Mouse (Mus musculus): Measurements from ENCODE around the gene Zfp385c. TPM values are rescaled to one million over a fixed set of nuclear protein-coding genes. Genes with fewer than 3 reads are reported as not detected.

Zfp385c gene
- total and polyA plus RNA-seq, 3 experiments: 0.11 TPM; not detected in 2

DNA sequence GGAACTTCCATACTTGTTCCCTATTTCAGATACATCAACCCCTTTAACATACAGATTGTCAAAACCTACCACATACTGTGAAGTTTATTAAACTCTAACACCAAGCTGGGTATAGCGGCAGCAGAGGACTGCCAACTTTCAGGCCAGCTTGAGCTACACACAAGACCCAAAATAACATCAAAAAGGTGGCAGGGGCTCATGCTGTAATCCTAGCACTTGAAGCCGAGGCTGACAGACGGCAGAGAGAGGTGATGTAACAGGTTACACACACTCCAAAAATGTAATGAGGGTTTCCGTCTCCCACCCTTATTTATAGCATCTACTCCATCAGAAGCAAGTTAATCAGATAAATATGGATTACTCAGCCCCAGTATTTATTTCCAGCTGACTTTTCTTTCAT lies 96.7 kb downstream of the Zfp385c start:
- ATAC-seq (ENCODE audit: extremely low read depth, insufficient number of reproducible peaks, low FRiP score, poor library complexity, severe bottlenecking) (no peak), DNase-seq (ENCODE audit: low spot score) (no peak)
- H3K4me3 ChIP-seq (ENCODE audit: low read depth, low read length): no peak overlapping the region
- peaks cover 100% of the 10 kb centered on the region for H3K36me3 ChIP-seq (replicated peaks)
- TF ChIP-seq TAL1 (conservative IDR thresholded peaks at IDR 0.05; ENCODE audit: low read depth, low read length) (no peak), GATA1 (IDR thresholded peaks at IDR 0.05; ENCODE audit: borderline replicate concordance, low read length) (no peak), POLR2AphosphoS5 (IDR thresholded peaks at IDR 0.05; ENCODE audit: insufficient replicate concordance, low read depth, low read length) (no peak), GATA2 (IDR thresholded peaks at IDR 0.05; ENCODE audit: borderline replicate concordance, low read depth, low read length) (no peak)
- H3K9me3 ChIP-seq (replicated peaks): no peaks in the 10 kb centered on the region
- H3K4me1 ChIP-seq (ENCODE audit: insufficient read depth, low read depth, low read length): no peaks in the 10 kb centered on the region
- no peaks in the 10 kb centered on the region for H3K27me3 ChIP-seq (ENCODE audit: insufficient read depth, low read length)

DNA sequence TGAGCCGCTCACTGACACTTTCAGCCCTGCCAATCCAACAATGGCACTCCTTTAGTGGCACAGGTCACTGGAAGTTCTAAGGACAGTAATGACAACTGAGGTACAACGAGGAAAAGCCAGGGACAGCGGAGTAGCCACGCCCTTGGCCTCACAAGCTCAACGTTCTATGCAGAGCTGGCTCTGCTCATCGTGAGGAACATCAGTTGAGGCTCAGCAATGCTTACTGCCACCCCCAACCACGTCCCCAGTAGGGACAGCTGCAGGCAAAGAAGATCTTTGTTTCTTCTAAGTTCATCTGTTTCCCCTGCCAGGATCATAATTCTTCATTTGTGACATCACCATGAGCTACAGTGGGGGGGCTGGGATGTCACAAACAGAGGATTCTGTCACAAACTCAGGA lies 97.6 kb downstream of the Zfp385c start:
- H3K27me3 ChIP-seq (ENCODE audit: insufficient read depth, low read length): no peaks in the 10 kb centered on the region
- DNase-seq (ENCODE audit: low spot score): no peak
- no peaks in the 10 kb centered on the region for H3K9me3 ChIP-seq (replicated peaks)
- no peak for ATAC-seq (ENCODE audit: extremely low read depth, insufficient number of reproducible peaks, low FRiP score, poor library complexity, severe bottlenecking)
- H3K4me1 ChIP-seq (ENCODE audit: insufficient read depth, low read depth, low read length): no peaks in the 10 kb centered on the region
- no peak overlapping the region for H3K4me3 ChIP-seq (ENCODE audit: low read depth, low read length)
- H3K36me3 ChIP-seq (replicated peaks): peaks cover 100% of the 10 kb centered on the region
- TF ChIP-seq GATA2 (IDR thresholded peaks at IDR 0.05; ENCODE audit: borderline replicate concordance, low read depth, low read length) (no peak), TAL1 (conservative IDR thresholded peaks at IDR 0.05; ENCODE audit: low read depth, low read length) (no peak), POLR2AphosphoS5 (IDR thresholded peaks at IDR 0.05; ENCODE audit: insufficient replicate concordance, low read depth, low read length) (no peak), CTCF (IDR thresholded peaks at IDR 0.05; ENCODE audit: low read depth, low read length) (no peak), GATA1 (IDR thresholded peaks at IDR 0.05; ENCODE audit: borderline replicate concordance, low read length) (no peak)

DNA sequence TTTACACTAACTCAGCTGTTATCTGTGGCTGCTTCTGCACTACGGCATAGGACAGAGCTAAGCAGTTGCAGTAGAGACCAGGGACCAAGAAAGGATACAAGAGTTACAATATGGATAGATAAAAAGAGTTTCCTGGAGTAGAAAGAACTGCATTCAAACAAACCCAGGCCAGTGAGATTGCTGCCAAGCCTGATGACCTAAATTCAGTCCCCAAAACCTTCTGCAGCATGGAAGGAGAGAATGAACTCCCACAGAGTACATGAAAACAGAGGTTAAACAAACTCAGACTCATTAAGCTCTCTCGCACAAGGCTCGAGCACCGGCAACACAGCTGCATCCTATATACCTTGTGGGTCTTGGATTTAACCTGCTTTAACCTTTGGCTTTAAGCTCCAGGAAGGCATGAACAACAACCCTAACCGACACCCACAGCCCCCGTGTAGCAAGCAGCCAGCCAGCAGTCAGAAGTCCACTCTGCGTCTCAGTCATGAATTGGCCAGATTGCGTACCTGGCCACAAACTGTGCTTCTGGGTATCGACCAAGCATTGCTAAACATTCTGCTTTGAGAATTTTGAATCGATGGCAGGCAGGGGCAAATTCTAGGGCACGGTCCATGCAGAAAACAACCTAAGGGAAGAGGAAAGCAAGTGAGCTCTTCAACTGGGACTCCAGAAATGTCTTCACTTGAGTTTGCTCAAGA lies 99.8 kb downstream of the Zfp385c start:
- Histone ChIP-seq H3K4me3 (ENCODE audit: low read depth, low read length) (no peak overlapping the region), H3K36me3 (replicated peaks) (peaks cover 100% of the 10 kb centered on the region), H3K4me1 (ENCODE audit: insufficient read depth, low read depth, low read length) (no peaks in the 10 kb centered on the region), H3K9me3 (replicated peaks) (no peaks in the 10 kb centered on the region), H3K27me3 (ENCODE audit: insufficient read depth, low read length) (no peaks in the 10 kb centered on the region)
- DNase-seq (ENCODE audit: low spot score) (no peak), ATAC-seq (ENCODE audit: extremely low read depth, insufficient number of reproducible peaks, low FRiP score, poor library complexity, severe bottlenecking) (no peak)
- TF ChIP-seq GATA2 (IDR thresholded peaks at IDR 0.05; ENCODE audit: borderline replicate concordance, low read depth, low read length) (no peak), TAL1 (conservative IDR thresholded peaks at IDR 0.05; ENCODE audit: low read depth, low read length) (no peak), POLR2AphosphoS5 (IDR thresholded peaks at IDR 0.05; ENCODE audit: insufficient replicate concordance, low read depth, low read length) (no peak), CTCF (IDR thresholded peaks at IDR 0.05; ENCODE audit: low read depth, low read length) (no peak), GATA1 (IDR thresholded peaks at IDR 0.05; ENCODE audit: borderline replicate concordance, low read length) (no peak)

DNA sequence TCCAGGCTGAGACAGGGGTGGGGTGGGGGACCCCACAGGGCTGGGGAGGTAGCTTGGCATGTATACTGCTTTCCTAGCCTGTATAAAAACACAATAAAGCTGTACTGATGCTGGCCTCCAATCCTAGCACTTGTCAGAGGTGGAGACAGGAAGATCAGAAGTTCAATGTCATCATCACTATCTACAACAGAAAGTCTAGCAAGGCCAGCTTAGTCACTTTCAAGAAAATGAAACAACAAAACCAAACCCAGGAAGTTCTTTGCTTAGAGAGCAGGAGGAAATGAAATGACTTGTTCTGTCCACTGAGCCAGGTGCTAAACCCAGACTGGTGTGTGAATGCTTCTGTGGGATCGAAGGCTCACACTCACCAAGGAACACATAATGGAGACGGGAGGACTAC lies 103.8 kb downstream of the Zfp385c start:
- DNase-seq (ENCODE audit: low spot score) (no peak), ATAC-seq (ENCODE audit: extremely low read depth, insufficient number of reproducible peaks, low FRiP score, poor library complexity, severe bottlenecking) (no peak)
- H3K27me3 ChIP-seq (ENCODE audit: insufficient read depth, low read length): no peaks in the 10 kb centered on the region
- TF ChIP-seq GATA2 (IDR thresholded peaks at IDR 0.05; ENCODE audit: borderline replicate concordance, low read depth, low read length) (no peak), POLR2AphosphoS5 (IDR thresholded peaks at IDR 0.05; ENCODE audit: insufficient replicate concordance, low read depth, low read length) (no peak), TAL1 (conservative IDR thresholded peaks at IDR 0.05; ENCODE audit: low read depth, low read length) (no peak), CTCF (IDR thresholded peaks at IDR 0.05; ENCODE audit: low read depth, low read length) (no peak), GATA1 (IDR thresholded peaks at IDR 0.05; ENCODE audit: borderline replicate concordance, low read length) (no peak)
- peaks cover 100% of the 10 kb centered on the region for H3K36me3 ChIP-seq (replicated peaks)
- H3K4me1 ChIP-seq (ENCODE audit: insufficient read depth, low read depth, low read length): no peaks in the 10 kb centered on the region
- H3K4me3 ChIP-seq (ENCODE audit: low read depth, low read length): no peak overlapping the region
- no peaks in the 10 kb centered on the region for H3K9me3 ChIP-seq (replicated peaks)

DNA sequence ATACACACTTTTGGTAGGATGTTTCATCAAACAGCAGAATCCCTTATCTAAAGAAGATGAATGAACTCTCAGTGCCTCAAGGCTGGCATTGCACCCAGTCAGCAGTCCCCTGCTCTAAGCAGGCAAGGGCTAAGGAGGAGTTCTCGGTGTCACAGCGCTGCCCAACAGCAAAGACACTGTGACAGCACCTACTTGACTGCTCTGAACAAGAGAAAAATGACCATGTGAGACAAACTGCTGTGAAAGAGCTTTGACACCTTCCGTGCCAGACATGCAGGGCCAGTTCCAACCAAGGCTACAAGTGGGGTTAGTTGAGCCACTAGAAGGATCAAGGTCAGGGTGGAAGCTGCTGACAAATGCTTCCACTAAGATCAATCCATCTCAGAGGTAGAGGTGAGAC lies 107.1 kb downstream of the Zfp385c start:
- ATAC-seq (ENCODE audit: extremely low read depth, insufficient number of reproducible peaks, low FRiP score, poor library complexity, severe bottlenecking) (no peak), DNase-seq (ENCODE audit: low spot score) (no peak)
- H3K4me3 ChIP-seq (ENCODE audit: low read depth, low read length): no peak overlapping the region
- H3K9me3 ChIP-seq (replicated peaks): no peaks in the 10 kb centered on the region
- TF ChIP-seq GATA2 (IDR thresholded peaks at IDR 0.05; ENCODE audit: borderline replicate concordance, low read depth, low read length) (no peak), TAL1 (conservative IDR thresholded peaks at IDR 0.05; ENCODE audit: low read depth, low read length) (no peak), CTCF (IDR thresholded peaks at IDR 0.05; ENCODE audit: low read depth, low read length) (no peak), POLR2AphosphoS5 (IDR thresholded peaks at IDR 0.05; ENCODE audit: insufficient replicate concordance, low read depth, low read length) (no peak), GATA1 (IDR thresholded peaks at IDR 0.05; ENCODE audit: borderline replicate concordance, low read length) (no peak)
- peaks cover 100% of the 10 kb centered on the region for H3K36me3 ChIP-seq (replicated peaks)
- no peaks in the 10 kb centered on the region; the same call in 1 of the 2 replicates for H3K4me1 ChIP-seq (ENCODE audit: insufficient read depth, low read depth, low read length)
- no peaks in the 10 kb centered on the region for H3K27me3 ChIP-seq (ENCODE audit: insufficient read depth, low read length)

DNA sequence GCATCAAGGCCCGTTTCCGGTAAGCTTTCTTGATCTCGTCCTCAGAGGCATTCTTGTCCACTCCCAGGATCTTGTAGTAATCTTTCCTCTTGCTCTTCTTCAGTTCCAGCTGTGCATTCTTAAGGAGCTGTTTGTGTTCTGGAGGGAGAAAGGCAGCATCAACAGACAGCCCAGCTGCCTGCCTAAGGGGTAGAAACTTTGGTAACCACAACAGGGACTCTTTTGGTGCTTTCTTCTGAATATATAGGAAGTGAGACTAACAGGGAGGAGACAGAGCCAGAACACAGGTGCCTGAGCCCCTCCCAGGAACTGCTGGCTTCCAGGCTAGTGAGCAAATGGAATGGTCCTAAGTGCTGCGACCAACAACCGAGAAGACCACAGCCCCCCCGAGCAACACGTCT lies 107.7 kb downstream of the Zfp385c start:
- Histone ChIP-seq H3K4me1 (ENCODE audit: insufficient read depth, low read depth, low read length) (no peaks in the 10 kb centered on the region; the same call in 1 of the 2 replicates), H3K4me3 (ENCODE audit: low read depth, low read length) (no peak overlapping the region), H3K9me3 (replicated peaks) (no peaks in the 10 kb centered on the region), H3K36me3 (replicated peaks) (peaks cover 100% of the 10 kb centered on the region), H3K27me3 (ENCODE audit: insufficient read depth, low read length) (no peaks in the 10 kb centered on the region)
- ATAC-seq (ENCODE audit: extremely low read depth, insufficient number of reproducible peaks, low FRiP score, poor library complexity, severe bottlenecking): no peak
- DNase-seq (ENCODE audit: low spot score): no peak
- TF ChIP-seq CTCF (IDR thresholded peaks at IDR 0.05; ENCODE audit: low read depth, low read length) (no peak), TAL1 (conservative IDR thresholded peaks at IDR 0.05; ENCODE audit: low read depth, low read length) (no peak), GATA2 (IDR thresholded peaks at IDR 0.05; ENCODE audit: borderline replicate concordance, low read depth, low read length) (no peak), GATA1 (IDR thresholded peaks at IDR 0.05; ENCODE audit: borderline replicate concordance, low read length) (no peak), POLR2AphosphoS5 (IDR thresholded peaks at IDR 0.05; ENCODE audit: insufficient replicate concordance, low read depth, low read length) (no peak)

Measured in G1E (cell line).